Mouse (Mus musculus) embryonic facial prominence, embryonic 14.5 days (tissue): ENCODE data around the gene Eapp. TPM values are rescaled to one million over a fixed set of nuclear protein-coding genes. Genes with fewer than 3 reads are reported as not detected.
"Not testable (repeated sequence)": the region's sequence is repeated elsewhere in the genome, so short reads cannot be mapped to it uniquely, and the experiment has no call there.

ENCODE experiments used
- ATAC-seq: fragments of 200-750 bp; cut with Nextera tagmentation; 2 replicates; pipeline ENCODE4 v1.8.0; 2017; ENCODE audit warnings: low read depth, moderate number of reproducible peaks, moderate TSS enrichment
- DNase-seq: peaks from one replicate; pipeline ENCODE4 v3.0.0-alpha.2; 2015; ENCODE audit warnings: low spot score
- H3K27ac ChIP-seq: fragments of 300-500 bp; sonication (generic); replicated peaks from 2 replicates; pipeline ENCODE4 v1.5.1; 2014; ENCODE audit warnings: low read depth, mild to moderate bottlenecking, low read length, moderate library complexity
- H3K27me3 ChIP-seq: fragments of 300-500 bp; sonication (generic); replicated peaks from 2 replicates; pipeline ENCODE4 v1.6.1; 2014; ENCODE audit warnings: low read length; ENCODE audit not compliant: control insufficient read depth, insufficient read depth
- H3K36me3 ChIP-seq: fragments of 300-500 bp; sonication (generic); 2 replicates; pipeline ENCODE4 v1.6.1; 2014; ENCODE audit warnings: low read length, mixed read lengths; ENCODE audit not compliant: control insufficient read depth, insufficient read depth
- H3K4me1 ChIP-seq: fragments of 300-500 bp; sonication (generic); 2 replicates; pipeline ENCODE4 v1.6.1; 2014; ENCODE audit warnings: antibody characterized with exemption, low read length; ENCODE audit not compliant: control insufficient read depth, insufficient read depth
- H3K4me2 ChIP-seq: fragments of 300-500 bp; sonication (generic); 2 replicates; pipeline ENCODE4 v1.6.1; 2014; ENCODE audit warnings: low read depth, mild to moderate bottlenecking, low read length, moderate library complexity, mixed read lengths
- H3K4me3 ChIP-seq: fragments of 300-500 bp; sonication (generic); 2 replicates; pipeline ENCODE4 v1.5.1; 2014; ENCODE audit warnings: low read depth, mild to moderate bottlenecking, low read length
- H3K9ac ChIP-seq: fragments of 300-500 bp; sonication (generic); 2 replicates; pipeline ENCODE4 v1.6.1; 2014; ENCODE audit warnings: low read depth, mild to moderate bottlenecking, low read length, moderate library complexity, mixed read lengths
- H3K9me3 ChIP-seq: fragments of 300-500 bp; sonication (generic); 2 replicates; pipeline ENCODE4 v1.6.1; 2016; ENCODE audit warnings: low read length; ENCODE audit not compliant: control insufficient read depth
- WGBS: fragments of 180-500 bp; shearing (Covaris S2); extraction: QIAGEN DNeasy Blood & Tissue Kit; methylation state at CpG from one replicate; pipeline ENCODE4 v1.1.7; 2014; 5-methylcytosine and 5-hydroxymethylcytosine counted together
- polyA plus RNA-seq: library from polyadenylated mRNA; unstranded; fragments of >200 nt; fragmentation: Nextera tagmentation; extraction: Ambion mirVana; gene quantifications from 2 replicates; pipeline ENCODE4 v1.2.1, GENCODE M21; 2014

Eapp gene
- polyA plus RNA-seq = 59.0 and 63.2 TPM in 2 replicates

- Histone ChIP-seq H3K27ac (peak within 1 kb of the TSS; percentile 98), H3K4me3 (peak within 1 kb of the TSS; percentile 93), H3K9ac (peak within 1 kb of the TSS; percentile 88), H3K27me3 (no peaks in the 10 kb centered on the region), H3K4me2 (peak within 1 kb of the TSS; percentile 76), H3K4me1 (no peaks in the 10 kb centered on the region; the same call in 1 of the 2 replicates), H3K9me3 (no peaks in the 10 kb centered on the region), H3K36me3 (peaks cover 21% of the 10 kb centered on the region)
- under 1% methylated on average over 36 of the region's 57 CpGs for WGBS
- DNase-seq (peak; percentile 99), ATAC-seq (peak; percentile 93)
Observed at GRCm38 (mm10) chr12:54695511-54696241, at the start of gene Eapp. Eapp (minus strand) TSS chr12:54695897.

- not testable (repeated sequence) for DNase-seq, H3K9me3 ChIP-seq, H3K9ac ChIP-seq, H3K27me3 ChIP-seq, H3K4me2 ChIP-seq, H3K36me3 ChIP-seq, H3K27ac ChIP-seq, H3K4me1 ChIP-seq
- 0% methylated on average over 8 of the region's 33 CpGs for WGBS
- ATAC-seq = peak; percentile 42
- H3K4me3 ChIP-seq = 0 out of 2 replicates have a peak overlapping the region, but pooled peaks have one; percentile 15
Observed at GRCm38 (mm10) chr12:54738661-54739243, 43.1 kb upstream of the Eapp start.

GRCm38 (mm10) chr12:54737891-54738660, 42.4 kb upstream of the Eapp start:
- not testable (repeated sequence) for H3K27ac ChIP-seq, H3K27me3 ChIP-seq, H3K36me3 ChIP-seq, H3K4me2 ChIP-seq, DNase-seq, H3K4me3 ChIP-seq, H3K4me1 ChIP-seq, H3K9ac ChIP-seq, H3K9me3 ChIP-seq
- peak; percentile 90 for ATAC-seq
- no CpG with 5 or more reads among the region's 21 CpGs for WGBS

- WGBS = 0% methylated on average over 3 of the region's 49 CpGs
- not testable (repeated sequence) for H3K4me3 ChIP-seq, H3K4me1 ChIP-seq, H3K27me3 ChIP-seq, H3K36me3 ChIP-seq, DNase-seq, H3K4me2 ChIP-seq, H3K9ac ChIP-seq, H3K9me3 ChIP-seq, H3K27ac ChIP-seq
- peak; percentile 67 for ATAC-seq
Observed at GRCm38 (mm10) chr12:54734307-54735131, 38.8 kb upstream of the Eapp start.

GRCm38 (mm10) chr12:54729140-54730059, 33.7 kb upstream of the Eapp start:
- H3K9me3 ChIP-seq, H3K9ac ChIP-seq, H3K27ac ChIP-seq, DNase-seq, H3K4me3 ChIP-seq, H3K36me3 ChIP-seq, H3K27me3 ChIP-seq, H3K4me2 ChIP-seq, H3K4me1 ChIP-seq: not testable (repeated sequence)
- WGBS = no CpG with 5 or more reads among the region's 56 CpGs
- ATAC-seq = peak; percentile 90

GRCm38 (mm10) chr12:54718871-54719786, 23.4 kb upstream of the Eapp start:
- not testable (repeated sequence) for H3K27me3 ChIP-seq, H3K9ac ChIP-seq, H3K4me3 ChIP-seq, H3K9me3 ChIP-seq, H3K27ac ChIP-seq, H3K4me2 ChIP-seq, DNase-seq, H3K36me3 ChIP-seq, H3K4me1 ChIP-seq
- peak; percentile 90 for ATAC-seq
- WGBS = no CpG with 5 or more reads among the region's 56 CpGs

GRCm38 (mm10) chr12:54717516-54717915, 21.8 kb upstream of the Eapp start:
- DNase-seq, H3K4me1 ChIP-seq, H3K9me3 ChIP-seq, ATAC-seq, H3K36me3 ChIP-seq, H3K27me3 ChIP-seq, H3K9ac ChIP-seq, H3K4me3 ChIP-seq, H3K27ac ChIP-seq, H3K4me2 ChIP-seq: not testable (repeated sequence)
- no CpG with 5 or more reads among the region's 11 CpGs for WGBS
